Mouse (Mus musculus) skeletal muscle tissue, adult 2 months (tissue): ENCODE measurements around the gene Utf1.

Experiments
- DNase-seq: peaks from one replicate; pipeline ENCODE4 v3.0.0-alpha.2; 2012; ENCODE audit warnings: low read depth, low spot score

Utf1 gene

GRCm38 (mm10) chr7:139971436-139971835 is 27.8 kb downstream of the Utf1 start:
- DNase-seq = no peak

- DNase-seq = no peak
Observed at GRCm38 (mm10) chr7:139972923-139973331, 29.3 kb downstream of the Utf1 start.

DNA sequence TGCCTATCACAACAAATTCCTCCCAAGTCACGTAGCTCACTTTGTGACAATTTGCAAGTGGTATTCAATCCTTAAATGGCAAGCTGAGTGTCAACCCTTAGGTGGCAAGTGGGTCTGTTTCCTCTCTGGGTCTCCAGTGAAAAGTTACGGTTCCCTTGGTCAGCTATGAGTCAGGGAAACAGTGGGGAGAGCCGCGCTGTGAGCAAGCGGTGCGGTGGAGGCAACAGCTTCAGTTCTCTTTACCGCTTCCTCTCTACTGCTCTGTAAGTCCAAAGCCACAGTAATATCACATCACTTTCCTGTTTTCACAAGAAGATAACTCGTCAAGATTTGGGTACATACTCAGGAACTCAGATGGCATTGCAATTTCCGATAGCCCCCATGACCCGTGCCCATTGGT is 30.7 kb downstream of the Utf1 start:
- no peak for DNase-seq

DNA sequence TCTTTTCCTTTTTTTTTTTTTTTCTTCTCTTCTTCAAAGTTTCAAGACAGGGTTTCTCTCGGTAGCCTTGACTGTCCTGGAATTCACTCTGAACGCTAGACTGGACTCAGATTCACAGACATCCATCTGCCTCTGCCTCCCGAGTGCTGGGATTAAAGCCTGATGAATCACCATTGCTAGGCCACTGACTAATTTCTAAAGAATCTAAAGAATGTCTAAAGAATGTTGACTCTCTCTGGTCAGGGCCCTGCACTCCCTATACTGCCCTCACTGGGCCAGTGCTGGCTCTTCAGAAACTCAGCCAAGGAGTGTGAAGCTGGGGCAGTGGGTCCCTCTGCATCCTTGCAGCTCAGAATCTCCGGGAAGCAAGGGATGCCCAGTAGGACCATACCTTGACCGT is 31.9 kb downstream of the Utf1 start:
- no peak for DNase-seq

DNA sequence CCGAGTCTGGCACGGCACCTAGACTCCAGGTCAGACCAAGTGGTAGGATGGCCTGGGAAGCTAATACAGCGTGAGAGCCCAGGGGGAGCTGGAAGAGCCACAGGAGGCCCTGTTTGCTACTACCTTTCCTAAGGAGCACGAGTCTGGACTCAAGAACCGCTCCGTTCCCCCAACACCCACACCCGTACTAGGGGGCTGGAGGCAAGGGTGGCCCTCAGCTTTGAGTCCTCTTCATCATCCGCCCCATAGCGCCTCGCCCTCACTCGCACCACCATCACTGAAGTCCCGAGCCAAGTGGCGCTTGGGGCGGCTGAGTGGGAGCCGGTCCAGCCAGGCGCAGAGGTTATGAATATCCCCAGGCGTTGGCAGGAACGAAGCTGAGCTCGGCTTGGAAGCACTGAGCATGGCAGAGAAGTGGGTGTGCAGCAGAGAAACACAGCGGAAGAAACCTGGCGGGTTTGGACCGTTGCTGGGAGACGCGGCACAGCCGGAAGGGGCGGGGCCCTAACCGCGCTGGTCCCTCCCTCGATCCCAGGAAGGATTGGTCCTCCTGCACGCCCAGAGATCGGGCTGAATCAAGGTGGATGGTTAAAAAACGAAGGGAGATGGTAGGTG is 34.8 kb downstream of the Utf1 start, which contains the start of gene 6430531B16Rik:
TSS of gene 6430531B16Rik (minus strand) at position 478 of the 615 bp plus-strand sequence.
- peak; percentile 52 for DNase-seq

DNA sequence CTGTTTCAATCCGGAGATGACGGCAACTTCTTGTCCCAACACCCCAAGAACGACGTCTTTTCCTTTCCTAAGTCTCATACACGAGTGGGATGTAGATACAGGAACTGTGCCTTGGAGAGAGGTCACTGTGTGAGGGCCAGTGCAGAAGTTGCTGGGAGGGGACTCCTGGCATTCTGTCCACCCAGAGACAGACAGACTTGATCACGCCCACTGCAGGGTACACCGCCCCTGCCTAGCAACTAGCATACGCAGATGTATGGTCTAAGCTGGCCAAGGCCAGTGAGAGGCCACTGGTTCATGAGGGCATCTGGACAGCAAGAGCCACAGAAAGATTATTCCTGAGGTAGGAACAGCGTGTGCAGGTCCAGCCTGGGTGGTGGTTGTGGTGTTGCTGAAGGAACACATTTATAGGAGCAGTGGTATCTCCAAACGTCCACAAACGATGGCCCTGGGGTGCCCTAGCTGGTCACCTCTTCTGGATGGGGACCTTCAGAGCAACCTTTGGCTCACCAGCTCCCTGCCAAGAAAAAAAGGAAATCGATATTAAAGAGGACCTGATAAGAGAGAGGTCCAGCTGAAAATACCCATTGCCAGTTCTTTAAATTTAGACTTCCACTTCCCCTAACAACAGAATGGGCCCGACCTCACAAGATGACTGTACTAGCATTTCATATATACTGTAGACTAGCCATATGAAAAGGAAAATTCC is 35.6 kb downstream of the Utf1 start:
- DNase-seq = no peak

- no peak for DNase-seq
Observed at GRCm38 (mm10) chr7:139980778-139981177, 37.2 kb downstream of the Utf1 start.

DNA sequence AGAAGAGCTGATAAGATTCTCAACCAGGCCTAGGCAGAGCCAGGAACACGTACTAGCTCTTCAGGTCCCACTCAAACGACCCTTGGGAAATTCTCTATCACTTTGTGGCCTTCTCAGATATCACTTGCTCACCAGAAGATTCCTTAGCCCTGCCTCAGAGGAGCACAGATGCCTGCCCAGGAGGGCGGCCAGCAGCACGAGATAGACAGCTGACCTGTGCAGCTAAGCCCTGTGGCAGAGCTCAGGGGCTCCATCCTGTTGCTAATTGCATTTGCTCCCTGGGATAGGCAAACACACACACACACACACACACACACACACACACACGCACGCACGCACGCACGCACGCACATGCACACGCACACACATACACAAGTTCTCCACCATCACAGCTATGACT is 38.5 kb downstream of the Utf1 start:
- DNase-seq = no peak

- peak; percentile 22 for DNase-seq
Observed at GRCm38 (mm10) chr7:139984505-139984904, 40.9 kb downstream of the Utf1 start.

DNA sequence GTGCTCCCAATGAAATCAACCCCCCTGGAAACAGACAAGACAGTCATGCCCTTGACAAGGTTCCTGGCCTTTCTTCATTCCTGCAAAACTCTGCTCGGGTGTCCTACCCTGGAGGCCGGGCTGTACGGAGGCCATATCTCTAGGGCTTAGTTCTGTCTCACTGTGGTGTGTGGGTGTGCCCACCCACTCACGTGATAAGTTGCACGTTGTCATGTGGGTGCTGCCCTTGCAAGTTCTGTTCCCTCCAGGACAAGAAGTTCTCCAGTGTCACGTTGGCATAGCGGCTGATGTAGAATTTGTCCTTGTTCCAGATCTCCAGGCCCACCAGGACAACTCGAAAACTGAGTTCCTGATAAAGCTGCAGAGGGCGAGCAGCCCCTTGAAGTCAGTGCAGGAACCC is 44.7 kb downstream of the Utf1 start:
- no peak for DNase-seq

DNA sequence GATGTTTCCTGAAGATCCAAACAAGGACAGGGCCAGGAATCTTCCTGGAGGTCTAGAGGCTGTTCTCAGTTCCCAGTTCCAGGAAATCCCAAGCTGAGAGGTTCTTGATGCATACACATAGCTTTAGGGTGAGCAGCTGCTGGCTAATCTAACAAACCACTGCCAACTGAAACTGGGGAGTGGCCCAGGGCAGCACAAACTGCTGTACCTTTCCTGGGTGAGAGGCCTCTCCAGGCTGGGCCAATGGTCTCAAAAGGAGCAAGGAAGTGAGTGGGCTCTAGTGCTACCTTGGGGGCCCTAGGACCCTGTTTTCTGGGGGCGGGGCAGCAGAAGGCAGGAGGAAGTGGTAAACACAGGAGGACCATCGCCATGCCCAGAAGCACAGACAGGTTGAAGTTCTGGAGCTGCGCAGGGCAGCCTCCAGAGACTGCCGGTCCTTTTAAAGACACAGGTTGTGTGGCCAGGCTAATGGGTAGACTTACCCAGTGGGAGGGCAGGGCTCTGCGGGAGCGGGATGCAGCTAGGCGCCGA is 47.3 kb downstream of the Utf1 start:
- no peak for DNase-seq

GRCm38 (mm10) chr7:139992406-139992805 is 48.8 kb downstream of the Utf1 start, which contains the start of gene Adam8:
TSS of gene Adam8 (minus strand) at chr7:139992562.
- no peak for DNase-seq

- DNase-seq = no peak
Observed at GRCm38 (mm10) chr7:139993532-139993931, 49.9 kb downstream of the Utf1 start.

DNA sequence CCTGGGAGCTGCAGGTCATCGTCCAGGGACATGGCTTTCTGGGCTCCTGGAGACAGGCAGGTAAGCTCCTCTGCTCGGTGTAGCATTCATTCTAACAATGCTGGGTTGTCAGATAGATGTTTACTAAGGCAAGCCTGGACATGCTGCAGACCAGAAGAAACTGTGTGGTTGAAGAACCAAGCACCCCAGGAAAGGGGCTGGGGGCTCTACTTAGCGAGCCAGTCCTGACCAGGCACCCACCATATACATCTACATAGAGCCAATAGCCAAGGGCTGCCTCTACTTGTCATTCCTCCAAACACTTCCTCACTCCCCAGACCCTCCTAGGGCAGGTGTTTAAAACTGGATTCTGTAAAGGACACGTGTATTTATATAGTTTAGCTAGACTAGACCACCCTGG is 50.6 kb downstream of the Utf1 start:
- DNase-seq = no peak

DNA sequence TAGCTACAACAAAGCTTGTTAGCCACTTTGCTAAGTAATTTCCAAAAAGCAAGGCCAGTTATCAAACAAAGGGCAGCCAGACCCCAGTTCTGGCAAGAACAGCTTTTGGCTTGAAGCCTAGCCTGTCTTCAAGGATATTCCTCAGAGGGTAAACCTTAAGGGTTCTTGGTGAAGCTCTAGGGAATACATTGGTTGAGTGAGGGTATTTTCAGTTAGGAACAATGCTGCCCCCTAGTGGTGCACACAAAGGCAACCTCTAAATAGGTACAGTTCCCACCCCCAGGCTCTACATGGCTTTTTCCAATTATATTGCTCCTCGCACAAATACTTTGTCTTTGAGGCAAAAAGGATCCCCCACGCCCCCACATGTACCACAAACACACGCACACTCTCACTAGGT is 51.1 kb downstream of the Utf1 start:
- DNase-seq = peak; percentile 51
